Mouse (Mus musculus) heart, postnatal 0 days (tissue): Measurements from ENCODE around the gene Cyth3.

ENCODE experiments used
- CTCF ChIP-seq: IDR thresholded peaks from 2 replicates; pipeline ENCODE4 v1.5.1; 2016; ENCODE audit warnings: antibody characterized with exemption, control low read depth, low read depth
- EP300 ChIP-seq: IDR thresholded peaks from 2 replicates; pipeline ENCODE4 v1.6.1; 2016; ENCODE audit warnings: antibody characterized with exemption, low read depth

DNA sequence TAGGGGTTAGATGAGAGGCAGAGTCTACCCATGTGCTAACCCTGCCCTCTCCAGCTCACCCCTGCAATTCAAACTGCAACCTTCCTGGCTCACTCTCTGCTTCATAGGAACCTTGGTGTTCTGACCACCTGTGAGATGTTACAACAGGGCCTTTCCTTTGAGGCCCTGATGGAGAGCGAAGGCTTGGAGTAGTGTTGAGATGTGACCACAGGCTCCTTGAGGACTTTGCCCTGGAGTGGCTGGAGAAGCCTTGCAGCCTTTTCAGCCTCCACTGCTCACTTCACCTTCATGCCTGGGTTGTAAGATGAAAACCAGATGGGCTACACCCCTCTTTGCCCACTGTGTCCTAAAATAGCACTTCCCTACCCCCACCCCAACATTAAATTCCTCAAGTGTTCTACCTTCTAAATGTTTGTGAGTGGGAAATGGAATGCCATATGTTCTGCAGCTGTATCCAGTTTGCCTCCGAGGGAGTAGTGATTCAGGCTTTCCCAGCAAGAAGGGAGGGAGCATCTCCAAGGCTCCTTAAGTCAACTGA lies 34.5 kb downstream of the Cyth3 start:
- TF ChIP-seq CTCF (no peak), EP300 (no peak)
